Mouse (Mus musculus) embryonic facial prominence, embryonic 14.5 days (tissue): ENCODE data around the gene 1500011B03Rik. TPM values are rescaled to one million over a fixed set of nuclear protein-coding genes. Genes with fewer than 3 reads are reported as not detected.
A peak's percentile ranks its signal among the peaks of the same experiment; 100 is the strongest.
"Not testable (repeated sequence)": the region's sequence is repeated elsewhere in the genome, so short reads cannot be mapped to it uniquely, and the experiment has no call there.

Experiments
- ATAC-seq: fragments of 200-750 bp; cut with Nextera tagmentation; 2 replicates; pipeline ENCODE4 v1.8.0; 2017; ENCODE audit warnings: low read depth, moderate number of reproducible peaks, moderate TSS enrichment
- DNase-seq: peaks from one replicate; pipeline ENCODE4 v3.0.0-alpha.2; 2015; ENCODE audit warnings: low spot score
- H3K27ac ChIP-seq: fragments of 300-500 bp; sonication (generic); replicated peaks from 2 replicates; pipeline ENCODE4 v1.5.1; 2014; ENCODE audit warnings: low read depth, mild to moderate bottlenecking, low read length, moderate library complexity
- H3K27me3 ChIP-seq: fragments of 300-500 bp; sonication (generic); replicated peaks from 2 replicates; pipeline ENCODE4 v1.6.1; 2014; ENCODE audit warnings: low read length; ENCODE audit not compliant: control insufficient read depth, insufficient read depth
- H3K36me3 ChIP-seq: fragments of 300-500 bp; sonication (generic); 2 replicates; pipeline ENCODE4 v1.6.1; 2014; ENCODE audit warnings: low read length, mixed read lengths; ENCODE audit not compliant: control insufficient read depth, insufficient read depth
- H3K4me1 ChIP-seq: fragments of 300-500 bp; sonication (generic); 2 replicates; pipeline ENCODE4 v1.6.1; 2014; ENCODE audit warnings: antibody characterized with exemption, low read length; ENCODE audit not compliant: control insufficient read depth, insufficient read depth
- H3K4me2 ChIP-seq: fragments of 300-500 bp; sonication (generic); 2 replicates; pipeline ENCODE4 v1.6.1; 2014; ENCODE audit warnings: low read depth, mild to moderate bottlenecking, low read length, moderate library complexity, mixed read lengths
- H3K4me3 ChIP-seq: fragments of 300-500 bp; sonication (generic); 2 replicates; pipeline ENCODE4 v1.5.1; 2014; ENCODE audit warnings: low read depth, mild to moderate bottlenecking, low read length
- H3K9ac ChIP-seq: fragments of 300-500 bp; sonication (generic); 2 replicates; pipeline ENCODE4 v1.6.1; 2014; ENCODE audit warnings: low read depth, mild to moderate bottlenecking, low read length, moderate library complexity, mixed read lengths
- H3K9me3 ChIP-seq: fragments of 300-500 bp; sonication (generic); 2 replicates; pipeline ENCODE4 v1.6.1; 2016; ENCODE audit warnings: low read length; ENCODE audit not compliant: control insufficient read depth
- WGBS: fragments of 180-500 bp; shearing (Covaris S2); extraction: QIAGEN DNeasy Blood & Tissue Kit; methylation state at CpG from one replicate; pipeline ENCODE4 v1.1.7; 2014; 5-methylcytosine and 5-hydroxymethylcytosine counted together
- polyA plus RNA-seq: library from polyadenylated mRNA; unstranded; fragments of >200 nt; fragmentation: Nextera tagmentation; extraction: Ambion mirVana; gene quantifications from 2 replicates; pipeline ENCODE4 v1.2.1, GENCODE M21; 2014

Gene 1500011B03Rik
- 97.9 and 99.8 TPM in 2 replicates for polyA plus RNA-seq

DNA sequence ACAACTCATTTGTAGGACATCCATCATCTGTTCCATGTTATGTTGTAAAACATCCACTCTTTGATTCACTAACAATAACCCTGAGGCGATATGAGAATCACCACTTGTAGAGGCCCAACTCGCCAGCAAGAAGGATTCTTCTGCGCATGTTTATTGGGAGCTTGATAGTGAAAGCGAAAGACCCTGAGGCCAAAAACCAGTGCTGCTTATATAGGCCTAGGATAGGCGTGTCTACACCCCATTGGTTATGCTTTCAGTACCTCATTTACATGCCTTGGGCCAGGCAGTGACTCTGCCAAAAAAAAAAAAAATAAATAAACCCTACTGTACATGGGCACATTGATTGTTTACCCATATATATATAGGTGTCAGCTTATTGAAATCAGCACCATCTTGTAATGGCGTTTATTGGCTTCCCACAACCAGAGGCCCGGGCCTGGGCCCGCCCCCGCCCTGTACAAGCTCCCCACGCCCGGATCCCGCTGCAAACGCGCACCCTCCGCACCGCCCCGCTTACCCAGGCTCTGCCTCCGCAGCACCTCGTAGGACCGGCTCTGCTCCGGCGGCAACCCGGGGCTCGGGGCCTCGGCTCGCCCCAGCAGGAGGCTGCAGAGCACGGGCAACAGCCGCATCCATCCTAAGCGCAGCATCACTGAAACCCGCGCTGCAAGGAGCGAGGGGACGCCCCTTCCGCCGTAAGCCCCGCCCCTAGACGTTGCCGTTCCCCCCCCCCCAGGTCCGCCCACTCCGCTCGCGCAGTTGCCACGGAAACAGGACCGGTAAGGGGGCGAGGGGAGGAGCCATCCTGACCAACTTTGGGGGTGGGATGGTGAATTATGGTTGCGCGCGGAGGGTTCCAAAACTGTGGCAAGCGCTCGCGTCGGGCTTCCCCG, at the start of gene 1500011B03Rik:
TSS of gene 1500011B03Rik (minus strand) at position 673 of the 893 bp plus-strand sequence.
- 0 out of 2 replicates have a peak, but pooled peaks cover 3% of the 10 kb centered on the region for H3K4me1 ChIP-seq
- ATAC-seq (peak; percentile 88), DNase-seq (peak; percentile 93)
- peak within 1 kb of the TSS; percentile 65 for H3K9ac ChIP-seq
- peak within 1 kb of the TSS; percentile 53 for H3K4me2 ChIP-seq
- H3K9me3 ChIP-seq: peaks cover 12% of the 10 kb centered on the region; the same call in 1 of the 2 replicates
- H3K27ac ChIP-seq: peak within 1 kb of the TSS; percentile 69
- H3K36me3 ChIP-seq: peaks cover 7% of the 10 kb centered on the region
- H3K27me3 ChIP-seq: no peaks in the 10 kb centered on the region
- WGBS: 9% methylated on average over 38 of the region's 53 CpGs
- peak within 1 kb of the TSS; percentile 59 for H3K4me3 ChIP-seq

GRCm38 (mm10) chr5:114865279-114865678, 42.0 kb upstream of the 1500011B03Rik start:
- 88% methylated on average over 12 of the region's 12 CpGs for WGBS
- Histone ChIP-seq H3K9ac (no peak overlapping the region), H3K4me3 (no peak overlapping the region), H3K9me3 (peaks cover 17% of the 10 kb centered on the region), H3K27ac (no peak overlapping the region), H3K27me3 (no peaks in the 10 kb centered on the region), H3K36me3 (no peaks in the 10 kb centered on the region), H3K4me1 (no peaks in the 10 kb centered on the region), H3K4me2 (no peak overlapping the region)
- DNase-seq (no peak), ATAC-seq (no peak)

DNA sequence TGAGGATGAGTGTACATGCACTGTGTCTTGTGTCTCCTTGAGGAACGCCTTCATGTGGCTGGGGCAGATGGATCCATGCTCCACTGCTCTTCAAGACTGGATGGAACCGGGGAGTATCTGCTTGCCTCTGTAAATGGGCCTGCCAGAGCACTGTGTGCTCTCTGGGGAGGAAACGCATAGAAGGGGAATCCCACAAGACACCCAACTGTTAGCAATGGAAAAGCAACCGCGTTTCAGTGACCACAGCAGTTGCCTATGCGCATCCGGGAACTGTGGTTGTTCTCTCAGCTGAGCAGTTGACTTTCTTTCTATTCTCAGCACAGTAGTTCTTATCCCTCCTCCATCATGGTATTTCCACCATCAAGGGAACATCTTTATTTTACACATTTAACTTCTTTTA, 41.5 kb upstream of the 1500011B03Rik start:
- H3K4me1 ChIP-seq: no peaks in the 10 kb centered on the region
- no peak overlapping the region for H3K4me2 ChIP-seq
- no peak for ATAC-seq

GRCm38 (mm10) chr5:114861730-114862129, 38.5 kb upstream of the 1500011B03Rik start:
- no peaks in the 10 kb centered on the region for H3K9me3 ChIP-seq
- no peak for DNase-seq

More for the DNA sequence above, 41.5 kb upstream of the 1500011B03Rik start:
- 80% methylated on average over 7 of the region's 7 CpGs for WGBS
- Histone ChIP-seq H3K27ac (no peak overlapping the region), H3K9ac (no peak overlapping the region), H3K27me3 (no peaks in the 10 kb centered on the region), H3K4me3 (no peak overlapping the region), H3K36me3 (no peaks in the 10 kb centered on the region), H3K9me3 (peaks cover 17% of the 10 kb centered on the region)
- no peak for DNase-seq

GRCm38 (mm10) chr5:114859253-114859652, 36.0 kb upstream of the 1500011B03Rik start:
- DNase-seq: peak; percentile 91
- no peaks in the 10 kb centered on the region for H3K27me3 ChIP-seq
- peak; percentile 68; the same call in 1 of the 2 replicates for ATAC-seq
- peak overlapping the region; percentile 26; the same call in 1 of the 2 replicates for H3K9ac ChIP-seq
- H3K4me1 ChIP-seq: no peaks in the 10 kb centered on the region
- 6% methylated on average over 18 of the region's 18 CpGs for WGBS
- peak overlapping the region; percentile 57 for H3K4me2 ChIP-seq
- no peaks in the 10 kb centered on the region for H3K9me3 ChIP-seq
- H3K4me3 ChIP-seq: peak overlapping the region; percentile 26
- H3K27ac ChIP-seq: no peak overlapping the region
- no peaks in the 10 kb centered on the region for H3K36me3 ChIP-seq

More at GRCm38 (mm10) chr5:114861730-114862129, 38.5 kb upstream of the 1500011B03Rik start:
- Histone ChIP-seq H3K9ac (no peak overlapping the region), H3K27me3 (no peaks in the 10 kb centered on the region), H3K4me1 (no peaks in the 10 kb centered on the region), H3K4me2 (no peak overlapping the region), H3K27ac (no peak overlapping the region), H3K4me3 (no peak overlapping the region), H3K36me3 (no peaks in the 10 kb centered on the region)
- 61% methylated on average over 6 of the region's 6 CpGs for whole genome bisulfite sequencing
- no peak for ATAC-seq

GRCm38 (mm10) chr5:114858582-114858981, 35.3 kb upstream of the 1500011B03Rik start, which contains the start of gene Gm9936:
Gm9936 (minus strand) TSS chr5:114858682.
- Histone ChIP-seq H3K4me3 (peak within 1 kb of the TSS; percentile 26), H3K9ac (peak within 1 kb of the TSS; percentile 26; the same call in 1 of the 2 replicates), H3K4me2 (peak within 1 kb of the TSS; percentile 57), H3K36me3 (no peaks in the 10 kb centered on the region), H3K9me3 (no peaks in the 10 kb centered on the region), H3K27ac (no peak within 1 kb of the TSS), H3K4me1 (no peaks in the 10 kb centered on the region), H3K27me3 (no peaks in the 10 kb centered on the region)
- 84% methylated on average over 12 of the region's 12 CpGs for WGBS
- ATAC-seq (no peak), DNase-seq (no peak)

- not testable (repeated sequence) for H3K4me1 ChIP-seq, H3K4me3 ChIP-seq, H3K9me3 ChIP-seq, H3K27me3 ChIP-seq, H3K36me3 ChIP-seq, H3K27ac ChIP-seq, ATAC-seq, DNase-seq, H3K9ac ChIP-seq, H3K4me2 ChIP-seq
- 69% methylated on average over 2 of the region's 5 CpGs for WGBS
Measured at GRCm38 (mm10) chr5:114853364-114853763, 30.1 kb upstream of the 1500011B03Rik start, which contains the start of gene 4930519G04Rik. 4930519G04Rik (plus strand) TSS chr5:114853664.

DNA sequence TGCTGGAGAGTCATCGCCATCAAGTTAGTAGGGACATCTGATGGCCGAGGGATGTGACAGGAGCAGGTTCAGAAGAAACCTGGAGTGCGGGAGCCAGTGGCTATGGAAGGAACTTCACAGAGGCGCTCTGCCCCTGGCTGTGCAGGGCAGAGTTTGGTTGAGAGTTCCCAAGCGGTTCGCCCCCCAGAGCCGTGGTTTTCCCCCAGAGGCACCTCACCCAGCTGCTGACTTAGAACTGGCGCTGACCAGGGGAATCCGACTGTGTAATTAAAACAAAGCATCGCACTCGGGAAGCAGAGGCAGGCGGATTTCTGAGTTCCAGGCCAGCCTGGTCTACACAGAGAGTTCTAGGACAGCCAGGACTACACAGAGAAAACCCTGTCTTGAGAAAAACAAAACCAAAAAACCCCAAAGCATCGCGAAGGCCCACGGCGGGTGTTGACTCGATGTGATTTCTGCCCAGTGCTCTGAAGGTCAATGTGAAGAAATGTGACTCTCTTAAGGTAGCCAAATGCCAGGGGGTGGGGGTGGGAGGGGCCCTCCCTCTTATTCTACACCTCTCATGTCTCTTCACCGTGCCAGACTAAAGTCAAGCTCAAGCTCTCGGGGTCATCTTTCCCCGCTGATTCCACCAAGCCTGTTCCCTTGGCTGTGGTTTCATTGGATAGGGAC, 28.4 kb upstream of the 1500011B03Rik start:
- Histone ChIP-seq H3K9me3 (no peaks in the 10 kb centered on the region), H3K27ac (no peak overlapping the region), H3K36me3 (no peaks in the 10 kb centered on the region), H3K9ac (no peak overlapping the region), H3K4me3 (no peak overlapping the region), H3K4me1 (no peaks in the 10 kb centered on the region), H3K27me3 (no peaks in the 10 kb centered on the region), H3K4me2 (no peak overlapping the region)
- WGBS: 84% methylated on average over 19 of the region's 20 CpGs
- DNase-seq (no peak), ATAC-seq (no peak)
